Mouse (Mus musculus): ENCODE data around the gene Metap1. TPM values are rescaled to one million over a fixed set of nuclear protein-coding genes. Genes with fewer than 3 reads are reported as not detected.
A peak's percentile ranks its signal among the peaks of the same experiment; 100 is the strongest.

Metap1 gene
- polyA plus RNA-seq, 1 experiment from 2014 or later: 48.0 TPM

DNA sequence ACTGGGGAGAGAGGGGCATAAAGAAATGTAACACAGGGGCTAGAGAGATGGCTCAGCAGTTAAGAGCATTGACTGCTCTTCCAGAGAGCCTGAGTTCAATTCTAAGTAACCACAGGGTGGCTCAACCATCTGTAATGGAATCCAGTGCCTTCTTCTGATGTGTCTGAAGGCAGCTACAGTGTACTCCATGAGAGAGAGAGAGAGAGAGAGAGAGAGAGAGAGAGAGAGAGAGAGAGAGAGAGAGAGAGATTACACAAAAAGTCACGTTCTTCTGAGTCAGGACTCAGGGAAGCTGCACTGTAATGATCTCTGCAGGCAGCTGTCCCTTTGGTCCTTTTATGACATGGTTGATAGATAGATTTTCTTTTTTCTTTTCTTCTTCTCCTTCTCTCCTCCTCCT is 5.2 kb upstream of the Metap1 start:
- 25% methylated on average over 1 of the region's 1 CpGs for WGBS (ENCODE audit: insufficient replicate concordance)

DNA sequence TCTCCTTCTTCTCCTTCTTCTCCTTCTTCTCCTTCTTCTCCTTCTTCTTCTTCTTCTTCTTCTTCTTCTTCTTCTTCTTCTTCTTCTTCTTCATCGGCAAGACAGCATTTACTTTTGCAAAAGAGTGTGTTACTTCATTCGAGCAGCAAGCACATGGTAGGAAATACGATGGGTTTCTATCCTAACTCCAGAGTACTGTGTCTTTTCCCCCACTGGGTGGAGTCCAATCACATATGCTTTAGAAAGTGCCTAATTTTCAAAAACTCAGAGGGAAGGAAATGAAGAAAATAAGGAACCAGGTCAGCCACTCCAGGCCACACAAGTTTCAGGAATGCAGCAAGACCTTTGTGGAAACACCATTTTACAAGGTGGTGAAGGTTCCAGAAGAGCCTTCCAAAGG is 4.4 kb upstream of the Metap1 start:
- no peaks in the 10 kb centered on the region for H3K27me3 ChIP-seq (ENCODE audit: control insufficient read depth, insufficient read depth, low read length)
- H3K4me1 ChIP-seq (ENCODE audit: control insufficient read depth, insufficient read depth, low read length): no peaks in the 10 kb centered on the region
- no peaks in the 10 kb centered on the region for H3K9me3 ChIP-seq (replicated peaks; ENCODE audit: control insufficient read depth, low read length)
- no peaks in the 10 kb centered on the region for H3K36me3 ChIP-seq (ENCODE audit: control insufficient read depth, insufficient read depth, low read length)
- H3K4me2 ChIP-seq: no peak overlapping the region
- H3K4me3 ChIP-seq (ENCODE audit: low read depth, low read length): no peak overlapping the region
- H3K9ac ChIP-seq (ENCODE audit: low read depth, low read length): no peak overlapping the region
- H3K27ac ChIP-seq (ENCODE audit: low read depth, low read length): no peak overlapping the region
- no peak for ATAC-seq (replicated peaks; ENCODE audit: insufficient number of reproducible peaks, low FRiP score, low TSS enrichment)
- 90% methylated on average over 3 of the region's 3 CpGs for WGBS (ENCODE audit: insufficient replicate concordance)

More for the DNA sequence above, 5.2 kb upstream of the Metap1 start:
- no peak overlapping the region for H3K9ac ChIP-seq (ENCODE audit: low read depth, low read length)
- ATAC-seq (replicated peaks; ENCODE audit: insufficient number of reproducible peaks, low FRiP score, low TSS enrichment): no peak
- H3K36me3 ChIP-seq (ENCODE audit: control insufficient read depth, insufficient read depth, low read length): no peaks in the 10 kb centered on the region
- no peak overlapping the region for H3K27ac ChIP-seq (ENCODE audit: low read depth, low read length)
- no peak overlapping the region for H3K4me3 ChIP-seq (ENCODE audit: low read depth, low read length)
- no peaks in the 10 kb centered on the region for H3K27me3 ChIP-seq (ENCODE audit: control insufficient read depth, insufficient read depth, low read length)
- no peaks in the 10 kb centered on the region for H3K9me3 ChIP-seq (replicated peaks; ENCODE audit: control insufficient read depth, low read length)
- no peaks in the 10 kb centered on the region for H3K4me1 ChIP-seq (ENCODE audit: control insufficient read depth, insufficient read depth, low read length)
- H3K4me2 ChIP-seq: no peak overlapping the region

- Histone ChIP-seq H3K27ac (ENCODE audit: low read depth, low read length) (no peak overlapping the region), H3K4me2 (peak overlapping the region; percentile 69), H3K4me3 (ENCODE audit: low read depth, low read length) (peak overlapping the region; percentile 87), H3K36me3 (ENCODE audit: control insufficient read depth, insufficient read depth, low read length) (peaks cover 3% of the 10 kb centered on the region), H3K4me1 (ENCODE audit: control insufficient read depth, insufficient read depth, low read length) (peaks cover 4% of the 10 kb centered on the region; the same call in 1 of the 2 replicates), H3K9ac (ENCODE audit: low read depth, low read length) (peak overlapping the region; percentile 65), H3K27me3 (ENCODE audit: control insufficient read depth, insufficient read depth, low read length) (no peaks in the 10 kb centered on the region), H3K9me3 (replicated peaks; ENCODE audit: control insufficient read depth, low read length) (no peaks in the 10 kb centered on the region)
- no peak for ATAC-seq (replicated peaks; ENCODE audit: insufficient number of reproducible peaks, low FRiP score, low TSS enrichment)
- WGBS (ENCODE audit: insufficient replicate concordance): 23% methylated on average over 6 of the region's 6 CpGs
Observed at GRCm38 (mm10) chr3:138490034-138490337, 671 bp upstream of the Metap1 start.

- Histone ChIP-seq H3K9me3 (replicated peaks; ENCODE audit: control insufficient read depth, low read length) (no peaks in the 10 kb centered on the region; the same call in 1 of the 2 replicates), H3K4me1 (ENCODE audit: control insufficient read depth, insufficient read depth, low read length) (peaks cover 4% of the 10 kb centered on the region; the same call in 1 of the 2 replicates), H3K4me2 (peak overlapping the region; percentile 66), H3K9ac (ENCODE audit: low read depth, low read length) (peak overlapping the region; percentile 89), H3K36me3 (ENCODE audit: control insufficient read depth, insufficient read depth, low read length) (peaks cover 9% of the 10 kb centered on the region), H3K4me3 (ENCODE audit: low read depth, low read length) (peak overlapping the region; percentile 87), H3K27ac (ENCODE audit: low read depth, low read length) (peak overlapping the region; percentile 76), H3K27me3 (ENCODE audit: control insufficient read depth, insufficient read depth, low read length) (no peaks in the 10 kb centered on the region)
- WGBS (ENCODE audit: insufficient replicate concordance): under 1% methylated on average over 53 of the region's 61 CpGs
- ATAC-seq (replicated peaks; ENCODE audit: insufficient number of reproducible peaks, low FRiP score, low TSS enrichment): peak; percentile 62
Observed at GRCm38 (mm10) chr3:138488584-138489326, 560 bp downstream of the Metap1 start.

- Histone ChIP-seq H3K4me3 (ENCODE audit: low read depth, low read length) (no peak overlapping the region), H3K4me1 (ENCODE audit: control insufficient read depth, insufficient read depth, low read length) (peaks cover 9% of the 10 kb centered on the region; the same call in 1 of the 2 replicates), H3K27me3 (ENCODE audit: control insufficient read depth, insufficient read depth, low read length) (no peaks in the 10 kb centered on the region), H3K9me3 (replicated peaks; ENCODE audit: control insufficient read depth, low read length) (no peaks in the 10 kb centered on the region; the same call in 1 of the 2 replicates), H3K4me2 (no peak overlapping the region), H3K36me3 (ENCODE audit: control insufficient read depth, insufficient read depth, low read length) (peaks cover 15% of the 10 kb centered on the region), H3K9ac (ENCODE audit: low read depth, low read length) (no peak overlapping the region), H3K27ac (ENCODE audit: low read depth, low read length) (no peak overlapping the region)
- WGBS (ENCODE audit: insufficient replicate concordance): 87% methylated on average over 2 of the region's 2 CpGs
- no peak for ATAC-seq (replicated peaks; ENCODE audit: insufficient number of reproducible peaks, low FRiP score, low TSS enrichment)
Observed at GRCm38 (mm10) chr3:138483240-138483639, 6.1 kb downstream of the Metap1 start.

GRCm38 (mm10) chr3:138481526-138482284 is 7.6 kb downstream of the Metap1 start:
- H3K27me3 ChIP-seq (ENCODE audit: control insufficient read depth, insufficient read depth, low read length): no peaks in the 10 kb centered on the region
- H3K4me3 ChIP-seq (ENCODE audit: low read depth, low read length): no peak overlapping the region
- 56% methylated on average over 14 of the region's 14 CpGs for WGBS (ENCODE audit: insufficient replicate concordance)
- H3K9me3 ChIP-seq (replicated peaks; ENCODE audit: control insufficient read depth, low read length): no peaks in the 10 kb centered on the region; the same call in 1 of the 2 replicates
- no peak overlapping the region for H3K9ac ChIP-seq (ENCODE audit: low read depth, low read length)
- H3K4me1 ChIP-seq (ENCODE audit: control insufficient read depth, insufficient read depth, low read length): peaks cover 5% of the 10 kb centered on the region; the same call in 1 of the 2 replicates
- no peak for ATAC-seq (replicated peaks; ENCODE audit: insufficient number of reproducible peaks, low FRiP score, low TSS enrichment)
- no peak overlapping the region for H3K4me2 ChIP-seq
- peaks cover 15% of the 10 kb centered on the region for H3K36me3 ChIP-seq (ENCODE audit: control insufficient read depth, insufficient read depth, low read length)
- H3K27ac ChIP-seq (ENCODE audit: low read depth, low read length): 0 out of 2 replicates have a peak overlapping the region, but pooled peaks have one; percentile 29

GRCm38 (mm10) chr3:138479489-138479888 is 9.8 kb downstream of the Metap1 start:
- WGBS (ENCODE audit: insufficient replicate concordance): 86% methylated on average over 8 of the region's 8 CpGs
- H3K4me2 ChIP-seq: no peak overlapping the region
- H3K4me3 ChIP-seq (ENCODE audit: low read depth, low read length): no peak overlapping the region
- H3K9ac ChIP-seq (ENCODE audit: low read depth, low read length): no peak overlapping the region
- no peaks in the 10 kb centered on the region for H3K9me3 ChIP-seq (replicated peaks; ENCODE audit: control insufficient read depth, low read length)
- H3K27ac ChIP-seq (ENCODE audit: low read depth, low read length): no peak overlapping the region
- H3K36me3 ChIP-seq (ENCODE audit: control insufficient read depth, insufficient read depth, low read length): peaks cover 7% of the 10 kb centered on the region
- peaks cover 5% of the 10 kb centered on the region; the same call in 1 of the 2 replicates for H3K4me1 ChIP-seq (ENCODE audit: control insufficient read depth, insufficient read depth, low read length)
- H3K27me3 ChIP-seq (ENCODE audit: control insufficient read depth, insufficient read depth, low read length): no peaks in the 10 kb centered on the region
- no peak for ATAC-seq (replicated peaks; ENCODE audit: insufficient number of reproducible peaks, low FRiP score, low TSS enrichment)

DNA sequence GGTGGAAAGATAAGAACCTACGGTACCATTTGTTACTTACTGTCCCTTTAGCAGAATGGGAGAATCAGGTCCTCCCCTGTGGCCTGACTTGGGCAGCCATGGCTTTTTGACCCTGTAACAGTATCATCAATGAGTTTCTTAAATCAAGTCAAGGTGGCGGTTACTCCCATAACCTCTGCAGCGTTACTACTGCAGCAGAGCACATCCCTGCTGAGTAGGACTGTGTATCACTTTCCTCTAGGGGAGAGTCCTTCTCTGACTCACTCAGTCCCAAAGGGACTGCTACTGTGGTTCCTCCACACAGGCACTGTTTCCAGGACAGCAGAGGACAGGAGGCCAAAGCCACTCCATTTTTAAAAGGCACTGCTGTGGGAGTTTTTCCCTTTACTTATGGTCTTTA is 18.2 kb downstream of the Metap1 start:
- peaks cover 21% of the 10 kb centered on the region for H3K36me3 ChIP-seq (ENCODE audit: control insufficient read depth, insufficient read depth, low read length)
- H3K4me1 ChIP-seq (ENCODE audit: control insufficient read depth, insufficient read depth, low read length): no peaks in the 10 kb centered on the region
- H3K4me2 ChIP-seq: no peak overlapping the region
- H3K9me3 ChIP-seq (replicated peaks; ENCODE audit: control insufficient read depth, low read length): no peaks in the 10 kb centered on the region
- H3K27me3 ChIP-seq (ENCODE audit: control insufficient read depth, insufficient read depth, low read length): no peaks in the 10 kb centered on the region
- H3K4me3 ChIP-seq (ENCODE audit: low read depth, low read length): no peak overlapping the region
- no peak overlapping the region for H3K27ac ChIP-seq (ENCODE audit: low read depth, low read length)
- no peak overlapping the region for H3K9ac ChIP-seq (ENCODE audit: low read depth, low read length)
- ATAC-seq (replicated peaks; ENCODE audit: insufficient number of reproducible peaks, low FRiP score, low TSS enrichment): no peak
- 78% methylated on average over 3 of the region's 3 CpGs for WGBS (ENCODE audit: insufficient replicate concordance)
